Mouse (Mus musculus): ENCODE results near the gene Itgb5. TPM values are rescaled to one million over a fixed set of nuclear protein-coding genes. Genes with fewer than 3 reads are reported as not detected.
A peak's percentile ranks its signal among the peaks of the same experiment; 100 is the strongest.

Itgb5 gene
- polyA plus RNA-seq (2014; fragmentation: Nextera tagmentation; extraction: Ambion mirVana), result 28.2 and 31.5 TPM in 2 replicates

GRCm38 (mm10) chr16:33829301-33829831 lies at the start of gene Itgb5:
Gene Itgb5, plus strand, starts transcription at chr16:33829665.
- peak within 1 kb of the TSS; percentile 66 for H3K9ac ChIP-seq (ENCODE audit: low read length)
- peaks cover 12% of the 10 kb centered on the region for H3K4me1 ChIP-seq (replicated peaks; ENCODE audit: control insufficient read depth, insufficient read depth, low read length)
- H3K4me3 ChIP-seq (ENCODE audit: low read depth, low read length), result peak within 1 kb of the TSS; percentile 75
- peak within 1 kb of the TSS; percentile 100 for H3K4me2 ChIP-seq (ENCODE audit: low read depth, low read length, severe bottlenecking)
- no peaks in the 10 kb centered on the region for H3K36me3 ChIP-seq (ENCODE audit: control insufficient read depth, insufficient read depth, low read length)
- under 1% methylated on average over 31 of the region's 43 CpGs for WGBS
- H3K27ac ChIP-seq (ENCODE audit: low read depth, low read length), result no peak within 1 kb of the TSS
- H3K9me3 ChIP-seq (ENCODE audit: control insufficient read depth, low read length), result no peaks in the 10 kb centered on the region
- H3K27me3 ChIP-seq (ENCODE audit: control insufficient read depth, insufficient read depth, low read length), result peaks cover 22% of the 10 kb centered on the region
- ATAC-seq (replicated peaks; ENCODE audit: low FRiP score), result peak; percentile 78
- DNase-seq (ENCODE audit: low spot score), result peak; percentile 86

DNA sequence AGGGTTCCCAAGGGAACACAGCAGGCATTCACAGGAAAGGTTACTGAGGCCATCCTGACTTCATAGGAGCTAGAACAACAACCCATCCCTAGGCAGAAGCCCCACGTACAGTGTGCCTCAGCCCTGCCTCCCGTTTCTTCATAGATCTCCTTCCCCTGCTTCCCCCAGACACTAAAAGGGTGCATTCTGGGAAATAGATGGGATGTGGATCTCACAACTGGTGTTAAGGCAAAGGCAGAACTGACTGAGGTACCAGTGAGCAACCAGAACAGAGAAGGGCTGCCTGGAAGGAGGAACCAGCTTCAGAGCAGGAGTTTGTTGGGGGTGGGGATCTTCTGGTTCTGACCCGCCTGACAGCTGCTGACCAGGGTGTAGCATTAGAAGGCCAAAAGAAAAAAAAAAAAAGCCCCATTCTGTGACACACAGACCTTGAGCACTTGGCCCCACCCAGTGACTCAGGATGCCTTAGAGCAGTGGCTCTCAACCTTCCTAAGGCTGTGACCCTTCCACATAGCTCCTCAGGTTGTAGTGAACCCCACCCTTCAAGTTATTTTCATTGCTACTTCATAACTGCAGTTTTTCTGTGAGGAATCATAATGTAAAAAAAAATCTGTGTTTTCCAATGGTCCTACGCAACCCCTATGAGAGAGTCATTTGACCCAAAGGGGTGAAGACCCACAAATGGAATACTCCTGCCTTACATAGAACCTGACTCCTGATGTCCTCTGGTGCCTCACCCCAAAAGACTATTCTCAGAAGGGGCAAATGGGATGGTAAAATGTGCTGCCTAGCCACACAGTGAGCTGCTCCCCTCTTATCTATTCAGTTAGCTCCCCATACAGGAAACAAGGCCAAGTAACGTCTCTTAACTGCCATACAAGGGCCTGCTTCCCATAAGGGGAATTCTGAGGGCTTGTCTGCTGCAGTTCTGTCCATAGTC lies 47.4 kb upstream of the Itgb5 start:
- ATAC-seq (replicated peaks; ENCODE audit: low FRiP score), result no peak

DNA sequence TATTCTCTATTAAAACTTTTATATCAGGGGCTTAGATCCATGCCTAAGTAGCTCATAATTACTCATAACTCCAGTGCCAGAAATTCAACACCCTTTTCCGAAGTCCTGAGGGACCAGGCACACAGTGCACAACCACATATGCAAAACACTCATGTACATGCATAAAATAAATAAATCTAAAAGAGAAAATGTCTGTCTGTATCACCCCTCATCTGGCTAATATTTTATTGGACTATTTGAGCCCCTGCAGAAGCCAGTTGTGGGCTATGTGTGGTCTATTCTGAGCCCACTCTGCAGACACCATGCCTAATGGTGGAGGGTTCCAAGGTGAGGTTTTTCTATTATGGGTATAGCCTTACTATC lies 46.8 kb upstream of the Itgb5 start:
- Histone ChIP-seq H3K36me3 (ENCODE audit: control insufficient read depth, insufficient read depth, low read length) (no peaks in the 10 kb centered on the region), H3K4me3 (ENCODE audit: low read depth, low read length) (no peak overlapping the region), H3K4me1 (replicated peaks; ENCODE audit: control insufficient read depth, insufficient read depth, low read length) (no peaks in the 10 kb centered on the region), H3K4me2 (ENCODE audit: low read depth, low read length, severe bottlenecking) (no peak overlapping the region), H3K27me3 (ENCODE audit: control insufficient read depth, insufficient read depth, low read length) (no peaks in the 10 kb centered on the region), H3K27ac (ENCODE audit: low read depth, low read length) (no peak overlapping the region), H3K9me3 (ENCODE audit: control insufficient read depth, low read length) (no peaks in the 10 kb centered on the region), H3K9ac (ENCODE audit: low read length) (no peak overlapping the region)
- DNase-seq (ENCODE audit: low spot score), result no peak
- no peak for ATAC-seq (replicated peaks; ENCODE audit: low FRiP score)
- 100% methylated on average over 1 of the region's 1 CpGs for WGBS

More for the DNA sequence above, 47.4 kb upstream of the Itgb5 start:
- no peaks in the 10 kb centered on the region for H3K36me3 ChIP-seq (ENCODE audit: control insufficient read depth, insufficient read depth, low read length)
- 80% methylated on average over 5 of the region's 5 CpGs for WGBS
- H3K4me1 ChIP-seq (replicated peaks; ENCODE audit: control insufficient read depth, insufficient read depth, low read length), result no peaks in the 10 kb centered on the region
- DNase-seq (ENCODE audit: low spot score), result no peak
- no peak overlapping the region for H3K27ac ChIP-seq (ENCODE audit: low read depth, low read length)
- H3K4me2 ChIP-seq (ENCODE audit: low read depth, low read length, severe bottlenecking), result no peak overlapping the region
- H3K9me3 ChIP-seq (ENCODE audit: control insufficient read depth, low read length), result no peaks in the 10 kb centered on the region
- no peak overlapping the region for H3K4me3 ChIP-seq (ENCODE audit: low read depth, low read length)
- H3K27me3 ChIP-seq (ENCODE audit: control insufficient read depth, insufficient read depth, low read length), result no peaks in the 10 kb centered on the region
- H3K9ac ChIP-seq (ENCODE audit: low read length), result no peak overlapping the region

GRCm38 (mm10) chr16:33784547-33784946 lies 44.9 kb upstream of the Itgb5 start:
- no peaks in the 10 kb centered on the region for H3K36me3 ChIP-seq (ENCODE audit: control insufficient read depth, insufficient read depth, low read length)
- H3K27me3 ChIP-seq (ENCODE audit: control insufficient read depth, insufficient read depth, low read length), result no peaks in the 10 kb centered on the region
- no peak for ATAC-seq (replicated peaks; ENCODE audit: low FRiP score)
- no peak overlapping the region for H3K9ac ChIP-seq (ENCODE audit: low read length)
- no peak overlapping the region for H3K4me2 ChIP-seq (ENCODE audit: low read depth, low read length, severe bottlenecking)
- 81% methylated on average over 1 of the region's 1 CpGs for WGBS
- H3K4me3 ChIP-seq (ENCODE audit: low read depth, low read length), result no peak overlapping the region
- H3K9me3 ChIP-seq (ENCODE audit: control insufficient read depth, low read length), result no peaks in the 10 kb centered on the region
- H3K27ac ChIP-seq (ENCODE audit: low read depth, low read length), result no peak overlapping the region
- DNase-seq (ENCODE audit: low spot score), result no peak
- no peaks in the 10 kb centered on the region for H3K4me1 ChIP-seq (replicated peaks; ENCODE audit: control insufficient read depth, insufficient read depth, low read length)

DNA sequence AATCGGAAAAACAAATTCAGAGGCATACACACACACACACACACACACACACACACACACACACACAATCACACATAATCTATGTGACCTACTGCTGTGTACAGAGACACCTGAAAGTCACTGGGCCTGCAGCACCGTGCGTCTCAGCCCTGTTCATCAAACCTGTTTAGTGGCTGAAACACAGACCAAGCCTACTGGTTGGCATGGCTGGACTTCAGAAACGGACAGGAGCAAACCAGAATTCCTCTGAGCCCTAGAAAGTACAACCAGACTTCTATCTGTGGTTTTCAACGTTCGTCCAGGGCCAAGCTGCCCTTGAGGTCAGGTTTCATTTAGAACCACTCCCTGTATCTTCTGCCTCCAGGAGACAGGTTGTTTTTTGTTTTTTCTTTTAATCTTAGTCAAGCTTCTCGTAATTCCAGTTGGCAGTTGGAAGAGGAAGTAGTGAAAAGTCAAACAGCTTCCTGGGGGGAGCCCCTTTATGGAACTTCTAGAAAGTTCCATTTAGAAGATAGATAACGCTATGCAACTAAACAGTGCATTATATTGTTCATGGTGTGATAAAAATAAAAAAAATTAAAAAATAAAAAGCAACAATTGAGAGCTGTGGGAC lies 44.3 kb upstream of the Itgb5 start:
- Histone ChIP-seq H3K27me3 (ENCODE audit: control insufficient read depth, insufficient read depth, low read length) (no peaks in the 10 kb centered on the region), H3K4me1 (replicated peaks; ENCODE audit: control insufficient read depth, insufficient read depth, low read length) (no peaks in the 10 kb centered on the region), H3K27ac (ENCODE audit: low read depth, low read length) (no peak overlapping the region), H3K4me2 (ENCODE audit: low read depth, low read length, severe bottlenecking) (no peak overlapping the region), H3K4me3 (ENCODE audit: low read depth, low read length) (no peak overlapping the region), H3K9ac (ENCODE audit: low read length) (no peak overlapping the region), H3K36me3 (ENCODE audit: control insufficient read depth, insufficient read depth, low read length) (no peaks in the 10 kb centered on the region), H3K9me3 (ENCODE audit: control insufficient read depth, low read length) (no peaks in the 10 kb centered on the region)
- 79% methylated on average over 8 of the region's 8 CpGs for WGBS
- no peak for DNase-seq (ENCODE audit: low spot score)
- ATAC-seq (replicated peaks; ENCODE audit: low FRiP score), result no peak

GRCm38 (mm10) chr16:33786657-33787390 lies 42.6 kb upstream of the Itgb5 start:
- Histone ChIP-seq H3K4me2 (ENCODE audit: low read depth, low read length, severe bottlenecking) (no peak overlapping the region), H3K9ac (ENCODE audit: low read length) (no peak overlapping the region), H3K4me3 (ENCODE audit: low read depth, low read length) (no peak overlapping the region), H3K9me3 (ENCODE audit: control insufficient read depth, low read length) (no peaks in the 10 kb centered on the region), H3K27me3 (ENCODE audit: control insufficient read depth, insufficient read depth, low read length) (no peaks in the 10 kb centered on the region), H3K4me1 (replicated peaks; ENCODE audit: control insufficient read depth, insufficient read depth, low read length) (no peaks in the 10 kb centered on the region), H3K36me3 (ENCODE audit: control insufficient read depth, insufficient read depth, low read length) (no peaks in the 10 kb centered on the region), H3K27ac (ENCODE audit: low read depth, low read length) (no peak overlapping the region)
- DNase-seq (ENCODE audit: low spot score) (no peak), ATAC-seq (replicated peaks; ENCODE audit: low FRiP score) (no peak)
- WGBS, result 85% methylated on average over 7 of the region's 7 CpGs

GRCm38 (mm10) chr16:33793846-33794791 lies 35.3 kb upstream of the Itgb5 start, which contains the start of gene Muc13:
Gene Muc13, plus strand, starts transcription at chr16:33794037.
- Histone ChIP-seq H3K9ac (ENCODE audit: low read length) (no peak within 1 kb of the TSS), H3K9me3 (ENCODE audit: control insufficient read depth, low read length) (no peaks in the 10 kb centered on the region)
- no peak for ATAC-seq (replicated peaks; ENCODE audit: low FRiP score)

More at GRCm38 (mm10) chr16:33793846-33794791, 35.3 kb upstream of the Itgb5 start, which contains the start of gene Muc13:
- no peak for DNase-seq (ENCODE audit: low spot score)
- no peaks in the 10 kb centered on the region for H3K4me1 ChIP-seq (replicated peaks; ENCODE audit: control insufficient read depth, insufficient read depth, low read length)
- 92% methylated on average over 10 of the region's 10 CpGs for WGBS
- no peak within 1 kb of the TSS for H3K4me3 ChIP-seq (ENCODE audit: low read depth, low read length)
- H3K27me3 ChIP-seq (ENCODE audit: control insufficient read depth, insufficient read depth, low read length), result no peaks in the 10 kb centered on the region
- H3K4me2 ChIP-seq (ENCODE audit: low read depth, low read length, severe bottlenecking), result no peak within 1 kb of the TSS
- H3K36me3 ChIP-seq (ENCODE audit: control insufficient read depth, insufficient read depth, low read length), result no peaks in the 10 kb centered on the region
- H3K27ac ChIP-seq (ENCODE audit: low read depth, low read length), result no peak within 1 kb of the TSS
